Mouse (Mus musculus) kidney, adult 2 months (tissue): ENCODE data around the gene Trim66. TPM values are rescaled to one million over a fixed set of nuclear protein-coding genes. Genes with fewer than 3 reads are reported as not detected.

Source experiments
- DNase-seq: peaks from one replicate; pipeline ENCODE4 v3.0.0; 2021
- H3K27ac ChIP-seq: fragments of 200-500 bp; 2 replicates; pipeline ENCODE4 v1.5.1; 2012; ENCODE audit warnings: low read depth, low read length, control low read depth, inconsistent platforms; ENCODE audit not compliant: insufficient read depth
- H3K27me3 ChIP-seq: fragments of 200-500 bp; replicated peaks from 2 replicates; pipeline ENCODE4 v1.6.1; 2012; ENCODE audit warnings: mild to moderate bottlenecking, moderate library complexity, low read length, inconsistent platforms; ENCODE audit not compliant: control insufficient read depth, insufficient read depth
- H3K36me3 ChIP-seq: fragments of 200-500 bp; 2 replicates; pipeline ENCODE4 v1.6.1; 2012; ENCODE audit warnings: mild to moderate bottlenecking, moderate library complexity, low read length, inconsistent platforms; ENCODE audit not compliant: control insufficient read depth, insufficient read depth
- H3K4me1 ChIP-seq: fragments of 200-500 bp; 2 replicates; pipeline ENCODE4 v1.6.1; 2011; ENCODE audit warnings: low read length; ENCODE audit not compliant: control insufficient read depth, insufficient read depth
- H3K4me3 ChIP-seq: fragments of 200-500 bp; 2 replicates; pipeline ENCODE4 v1.5.1; 2011; ENCODE audit warnings: mild to moderate bottlenecking, low read depth, low read length, control low read depth; ENCODE audit not compliant: insufficient read depth
- CTCF ChIP-seq: fragments of 200-500 bp; conservative IDR thresholded peaks from 2 replicates; pipeline ENCODE4 v1.5.1; 2011; ENCODE audit warnings: low read depth, mild to moderate bottlenecking, control low read depth, low read length, moderate library complexity, mixed read lengths; ENCODE audit not compliant: insufficient read depth, insufficient read length
- POLR2A ChIP-seq: fragments of 200-500 bp; IDR thresholded peaks from one replicate; pipeline ENCODE4 v1.6.1; 2011; ENCODE audit warnings: low read depth, low read length, control low read depth
- WGBS: fragments of 180-500 bp; shearing (Covaris S2); methylation state at CpG from one replicate; pipeline ENCODE4 v1.1.7; 2018; 5-methylcytosine and 5-hydroxymethylcytosine counted together
- polyA plus RNA-seq: library from polyadenylated mRNA; depleted of rRNA; stranded (reverse); fragments of >200 nt; gene quantifications from 2 replicates; pipeline ENCODE4 v1.2.3, GENCODE M21; 2012

The Trim66 gene
- polyA plus RNA-seq, 1 experiment = 0.03 TPM

- TF ChIP-seq CTCF = no peak
- TF ChIP-seq POLR2A = no peak
- H3K4me3 ChIP-seq = no peak overlapping the region
- H3K27me3 ChIP-seq = no peaks in the 10 kb centered on the region
- H3K4me1 ChIP-seq = peaks cover 18% of the 10 kb centered on the region; the same call in 1 of the 2 replicates
- 76% methylated on average over 6 of the region's 6 CpGs for WGBS
- H3K36me3 ChIP-seq = peaks cover 3% of the 10 kb centered on the region; the same call in 1 of the 2 replicates
- DNase-seq = no peak
- H3K27ac ChIP-seq = no peak overlapping the region
Measured at GRCm38 (mm10) chr7:109523741-109524441, 16.0 kb upstream of the Trim66 start.

GRCm38 (mm10) chr7:109523304-109523703, 15.4 kb upstream of the Trim66 start:
- H3K4me3 ChIP-seq = no peak overlapping the region
- DNase-seq = no peak
- no peaks in the 10 kb centered on the region for H3K27me3 ChIP-seq
- WGBS = 68% methylated on average over 2 of the region's 2 CpGs
- H3K27ac ChIP-seq = no peak overlapping the region
- no peak for TF ChIP-seq POLR2A
- no peak for TF ChIP-seq CTCF
- H3K36me3 ChIP-seq = peaks cover 3% of the 10 kb centered on the region; the same call in 1 of the 2 replicates
- peaks cover 18% of the 10 kb centered on the region; the same call in 1 of the 2 replicates for H3K4me1 ChIP-seq

GRCm38 (mm10) chr7:109522084-109522483, 14.2 kb upstream of the Trim66 start:
- peaks cover 22% of the 10 kb centered on the region; the same call in 1 of the 2 replicates for H3K4me1 ChIP-seq
- no peaks in the 10 kb centered on the region for H3K27me3 ChIP-seq
- no peak for TF ChIP-seq POLR2A
- no peak for DNase-seq
- WGBS = 80% methylated on average over 5 of the region's 5 CpGs
- no peak overlapping the region for H3K27ac ChIP-seq
- H3K4me3 ChIP-seq = no peak overlapping the region
- H3K36me3 ChIP-seq = peaks cover 3% of the 10 kb centered on the region; the same call in 1 of the 2 replicates

- Histone ChIP-seq H3K27ac (no peak overlapping the region; the same call in 1 of the 2 replicates), H3K36me3 (peaks cover 3% of the 10 kb centered on the region; the same call in 1 of the 2 replicates), H3K27me3 (no peaks in the 10 kb centered on the region), H3K4me1 (peaks cover 9% of the 10 kb centered on the region; the same call in 1 of the 2 replicates), H3K4me3 (peak overlapping the region; percentile 88)
- no peak for DNase-seq
- 6% methylated on average over 10 of the region's 10 CpGs for WGBS
- TF ChIP-seq POLR2A = no peak
- TF ChIP-seq CTCF = no peak
Measured at GRCm38 (mm10) chr7:109519936-109520335, 12.0 kb upstream of the Trim66 start.

- peak; percentile 73 for TF ChIP-seq POLR2A
- 0 out of 2 replicates have a peak, but pooled peaks have one; percentile 3 for TF ChIP-seq CTCF
- Histone ChIP-seq H3K4me3 (peak within 1 kb of the TSS; percentile 88), H3K4me1 (peaks cover 9% of the 10 kb centered on the region; the same call in 1 of the 2 replicates), H3K36me3 (peaks cover 3% of the 10 kb centered on the region; the same call in 1 of the 2 replicates), H3K27me3 (no peaks in the 10 kb centered on the region), H3K27ac (peak within 1 kb of the TSS; percentile 87)
- DNase-seq = peak; percentile 99
- under 1% methylated on average over 72 of the region's 72 CpGs for WGBS
Measured at GRCm38 (mm10) chr7:109518838-109519696, 11.1 kb upstream of the Trim66 start, which contains the start of gene Rpl27a. Rpl27a (plus strand) TSS chr7:109519147.

- TF ChIP-seq POLR2A = no peak
- no peak for TF ChIP-seq CTCF
- H3K36me3 ChIP-seq = peaks cover 3% of the 10 kb centered on the region; the same call in 1 of the 2 replicates
- H3K27me3 ChIP-seq = no peaks in the 10 kb centered on the region
- WGBS = 14% methylated on average over 10 of the region's 10 CpGs
- peak overlapping the region; percentile 63 for H3K4me3 ChIP-seq
- peak overlapping the region; percentile 83 for H3K27ac ChIP-seq
- peaks cover 9% of the 10 kb centered on the region; the same call in 1 of the 2 replicates for H3K4me1 ChIP-seq
- no peak for DNase-seq
Measured at GRCm38 (mm10) chr7:109518036-109518681, 10.2 kb upstream of the Trim66 start.

- 62% methylated on average over 3 of the region's 3 CpGs for WGBS
- H3K4me3 ChIP-seq = no peak overlapping the region
- TF ChIP-seq CTCF (no peak), POLR2A (no peak)
- H3K36me3 ChIP-seq = peaks cover 1% of the 10 kb centered on the region; the same call in 1 of the 2 replicates
- no peaks in the 10 kb centered on the region for H3K27me3 ChIP-seq
- DNase-seq = no peak
- no peak overlapping the region for H3K27ac ChIP-seq
- H3K4me1 ChIP-seq = peaks cover 9% of the 10 kb centered on the region; the same call in 1 of the 2 replicates
Measured at GRCm38 (mm10) chr7:109516500-109516899, 8.6 kb upstream of the Trim66 start.
